Mouse (Mus musculus): ENCODE results near the gene Lmo3. TPM values are rescaled to one million over a fixed set of nuclear protein-coding genes. Genes with fewer than 3 reads are reported as not detected.

Lmo3 gene
- polyA plus RNA-seq, 2 experiments from 2014 or later = not detected

Other genes starting within 250 kb of the Lmo3 start
- not detected for gene Igbp1b, start 76.6 kb upstream of the Lmo3 start, polyA plus RNA-seq (2017; shearing (Covaris generic))